Mouse (Mus musculus) lung, adult 2 months (tissue): ENCODE results near the gene Enthd1. TPM values are rescaled to one million over a fixed set of nuclear protein-coding genes. Genes with fewer than 3 reads are reported as not detected.

Source experiments
- DNase-seq: peaks from one replicate; pipeline ENCODE4 v3.0.0; 2022
- H3K4me1 ChIP-seq: fragments of 200-500 bp; 2 replicates; pipeline ENCODE4 v1.6.1; 2011; ENCODE audit warnings: low read length; ENCODE audit not compliant: control insufficient read depth, insufficient read depth
- H3K4me3 ChIP-seq: fragments of 200-500 bp; replicated peaks from 2 replicates; pipeline ENCODE3; 2011; ENCODE audit warnings: low read depth, mild to moderate bottlenecking, control low read depth, low read length; ENCODE audit errors: extremely low read depth
- CTCF ChIP-seq: fragments of 200-500 bp; IDR thresholded peaks from 2 replicates; pipeline ENCODE4 v1.5.1; 2011; ENCODE audit warnings: mild to moderate bottlenecking, low read length, control low read depth; ENCODE audit not compliant: insufficient read depth
- POLR2A ChIP-seq: fragments of 200-500 bp; IDR thresholded peaks from 2 replicates; pipeline ENCODE4 v1.6.1; 2011; ENCODE audit warnings: low read depth, mild to moderate bottlenecking, control low read depth, low read length, borderline replicate concordance; ENCODE audit errors: extremely low read depth
- WGBS: fragments of 180-500 bp; shearing (Covaris S2); methylation state at CpG from one replicate; pipeline ENCODE4 v1.1.7; 2018; 5-methylcytosine and 5-hydroxymethylcytosine counted together
- polyA plus RNA-seq: library from polyadenylated mRNA; depleted of rRNA; stranded (reverse); fragments of >200 nt; gene quantifications from 2 replicates; pipeline ENCODE4 v1.2.3, GENCODE M21; 2012

Enthd1 gene
- polyA plus RNA-seq, 1 experiment: not detected

- DNase-seq: no peak
- Histone ChIP-seq H3K4me1 (peaks cover 3% of the 10 kb centered on the region; the same call in 1 of the 2 replicates), H3K4me3 (no peak overlapping the region)
- no peak for TF ChIP-seq POLR2A
- no peak for TF ChIP-seq CTCF
- WGBS: 73% methylated on average over 9 of the region's 9 CpGs
These were observed 104.9 kb downstream of the Enthd1 start for GRCm38 (mm10) chr15:80460011-80460410.

GRCm38 (mm10) chr15:80457984-80458383, 107.0 kb downstream of the Enthd1 start:
- no peak for DNase-seq
- no peak overlapping the region for H3K4me3 ChIP-seq
- H3K4me1 ChIP-seq: peaks cover 3% of the 10 kb centered on the region; the same call in 1 of the 2 replicates
- TF ChIP-seq POLR2A: no peak
- TF ChIP-seq CTCF: no peak
- WGBS: 74% methylated on average over 3 of the region's 3 CpGs

DNA sequence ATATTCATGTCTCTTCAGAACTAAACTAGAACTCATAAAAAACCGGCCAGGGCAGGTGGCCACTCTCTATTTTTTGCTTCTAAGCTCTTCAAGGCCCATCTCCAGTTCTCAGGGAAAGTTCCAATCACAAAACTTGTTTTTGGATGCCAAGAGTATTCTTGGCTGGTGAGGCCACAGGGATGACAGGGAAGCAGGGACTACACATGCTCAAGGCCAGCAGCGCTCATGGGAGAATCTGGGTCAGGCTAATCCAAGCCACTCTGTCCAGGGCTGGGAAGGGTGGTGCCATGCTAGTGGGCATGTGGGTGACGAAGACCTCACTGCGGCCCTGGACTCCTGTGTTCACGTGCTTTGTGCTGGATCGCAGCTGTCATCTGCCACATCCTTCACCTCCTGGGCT, 110.5 kb downstream of the Enthd1 start:
- DNase-seq: no peak
- WGBS: 79% methylated on average over 6 of the region's 6 CpGs
- H3K4me1 ChIP-seq: no peaks in the 10 kb centered on the region
- TF ChIP-seq CTCF (no peak), POLR2A (no peak)
- H3K4me3 ChIP-seq: no peak overlapping the region

GRCm38 (mm10) chr15:80452425-80452824, 112.5 kb downstream of the Enthd1 start:
- no peak for DNase-seq
- 50% methylated on average over 16 of the region's 16 CpGs for WGBS
- no peak overlapping the region for H3K4me3 ChIP-seq
- TF ChIP-seq POLR2A: no peak
- no peak for TF ChIP-seq CTCF
- no peaks in the 10 kb centered on the region for H3K4me1 ChIP-seq

DNA sequence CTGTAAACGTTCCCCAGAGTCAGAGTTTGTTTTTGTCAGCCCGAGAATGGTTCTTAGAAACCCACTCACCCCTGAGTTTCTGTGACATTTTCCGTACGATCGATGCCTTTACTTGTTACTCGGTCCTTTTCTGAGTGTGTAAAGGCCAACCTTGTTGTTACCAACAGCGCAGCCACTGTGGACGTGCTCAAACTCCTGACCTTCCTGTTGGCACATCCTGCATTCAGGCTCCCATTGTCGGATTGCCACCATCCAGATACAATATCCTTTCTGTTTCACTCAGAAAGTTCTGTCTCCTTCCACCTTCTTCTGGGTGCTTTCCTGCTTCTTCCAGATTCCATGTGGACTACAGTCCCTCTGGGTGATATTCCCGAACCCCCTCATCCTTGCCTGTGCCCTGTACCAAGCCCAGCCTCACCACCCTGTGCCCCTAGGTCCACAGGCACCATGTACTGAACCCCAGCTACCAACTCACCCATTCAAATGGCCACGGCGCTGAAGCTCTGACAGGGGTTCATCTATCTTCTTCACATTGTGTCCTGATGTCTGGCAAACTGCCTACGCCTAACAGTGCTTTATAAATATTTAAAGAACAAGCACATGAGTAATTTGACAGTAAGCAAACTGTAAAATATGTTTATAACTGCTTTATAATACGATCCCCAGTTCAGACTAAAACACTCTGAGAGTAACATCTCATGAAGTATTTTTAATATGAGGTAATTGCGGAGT, 118.8 kb downstream of the Enthd1 start:
- no peak for DNase-seq
- H3K4me3 ChIP-seq: no peak overlapping the region
- no peaks in the 10 kb centered on the region for H3K4me1 ChIP-seq
- WGBS: 41% methylated on average over 15 of the region's 15 CpGs
- no peak for TF ChIP-seq CTCF
- no peak for TF ChIP-seq POLR2A

DNA sequence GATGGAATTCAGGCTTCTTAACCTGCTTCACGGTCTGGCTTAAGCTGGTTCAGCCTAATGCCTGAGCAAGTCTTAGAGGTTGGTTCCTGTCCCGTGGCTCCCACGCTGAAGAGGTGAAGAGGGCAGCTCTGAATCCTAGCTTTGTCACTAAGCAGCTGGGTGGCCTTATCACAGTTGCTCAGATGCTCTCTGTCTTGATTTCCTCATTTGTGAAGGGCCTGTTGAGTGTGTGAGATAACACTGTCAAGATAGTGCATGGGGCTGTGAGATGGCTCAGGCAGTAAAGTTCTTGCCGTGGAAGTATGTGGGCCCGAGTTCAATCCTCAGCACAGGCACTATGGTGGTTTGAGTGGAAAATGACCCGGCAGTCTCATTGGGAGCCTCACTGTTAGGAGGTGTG, 124.8 kb downstream of the Enthd1 start:
- DNase-seq: no peak
- TF ChIP-seq POLR2A: no peak
- TF ChIP-seq CTCF: no peak
- 68% methylated on average over 6 of the region's 6 CpGs for WGBS
- Histone ChIP-seq H3K4me3 (no peak overlapping the region), H3K4me1 (no peaks in the 10 kb centered on the region)

- no peak for DNase-seq
- Histone ChIP-seq H3K4me1 (no peaks in the 10 kb centered on the region), H3K4me3 (no peak overlapping the region)
- TF ChIP-seq POLR2A (no peak), CTCF (no peak)
- 89% methylated on average over 9 of the region's 9 CpGs for WGBS
These were observed 126.5 kb downstream of the Enthd1 start for GRCm38 (mm10) chr15:80438423-80438822.

DNA sequence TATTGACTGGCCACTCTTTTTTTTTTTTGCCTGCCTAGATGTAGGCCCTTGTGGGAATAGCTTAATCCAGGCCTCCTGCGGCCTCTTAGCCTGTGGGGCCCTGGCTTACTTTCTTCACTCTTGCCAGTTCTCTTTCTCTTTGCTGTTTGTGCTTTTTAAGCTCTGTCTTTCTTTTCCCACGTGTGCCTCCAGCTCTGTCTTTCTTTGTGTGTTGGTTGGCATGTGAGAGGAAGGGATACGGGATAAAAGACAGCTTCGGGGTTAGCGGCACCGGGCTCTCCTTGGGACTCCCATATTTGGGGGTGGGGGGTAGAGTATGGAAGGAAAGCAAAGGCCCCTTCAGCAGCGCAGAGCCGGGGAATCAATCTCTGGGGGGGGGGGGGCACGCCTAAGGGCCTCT, 127.0 kb downstream of the Enthd1 start:
- no peak for DNase-seq
- no peaks in the 10 kb centered on the region for H3K4me1 ChIP-seq
- no peak for TF ChIP-seq CTCF
- no peak overlapping the region for H3K4me3 ChIP-seq
- WGBS: 84% methylated on average over 9 of the region's 9 CpGs

DNA sequence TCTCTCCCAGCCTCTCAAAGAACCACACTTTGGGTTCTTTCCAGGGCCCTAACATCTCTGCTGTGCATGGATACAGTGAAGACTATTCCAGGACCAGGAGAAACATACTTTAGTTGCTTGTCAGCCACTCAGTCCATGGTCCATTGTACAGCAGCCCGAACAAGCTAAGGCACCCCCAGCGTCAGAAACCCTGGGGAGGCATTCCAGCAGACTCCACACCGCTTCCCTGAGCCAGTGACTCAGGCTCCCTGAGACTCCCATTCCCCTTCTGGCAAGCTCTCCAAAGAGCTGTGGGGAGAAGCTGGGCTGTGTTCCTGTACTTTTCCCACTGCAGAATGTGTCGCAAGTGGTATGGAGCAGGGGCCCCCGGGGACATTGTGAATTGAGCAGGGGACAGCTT, 128.0 kb downstream of the Enthd1 start:
- H3K4me1 ChIP-seq: no peaks in the 10 kb centered on the region
- DNase-seq: no peak
- no peak overlapping the region for H3K4me3 ChIP-seq
- 67% methylated on average over 5 of the region's 5 CpGs for WGBS
- TF ChIP-seq CTCF: no peak
- no peak for TF ChIP-seq POLR2A

GRCm38 (mm10) chr15:80430324-80430723, 134.6 kb downstream of the Enthd1 start:
- 79% methylated on average over 11 of the region's 11 CpGs for WGBS
- H3K4me1 ChIP-seq: no peaks in the 10 kb centered on the region
- no peak for DNase-seq
- TF ChIP-seq CTCF (no peak), POLR2A (no peak)
- no peak overlapping the region for H3K4me3 ChIP-seq

- Histone ChIP-seq H3K4me1 (peaks cover 7% of the 10 kb centered on the region; the same call in 1 of the 2 replicates), H3K4me3 (no peak overlapping the region)
- no peak for DNase-seq
- WGBS: 79% methylated on average over 2 of the region's 2 CpGs
- TF ChIP-seq CTCF: no peak
- TF ChIP-seq POLR2A: no peak
These were observed 146.8 kb downstream of the Enthd1 start for GRCm38 (mm10) chr15:80418146-80418545.
